Mouse (Mus musculus): Measurements from ENCODE around the gene AL607142.1. TPM values are rescaled to one million over a fixed set of nuclear protein-coding genes. Genes with fewer than 3 reads are reported as not detected.

The AL607142.1 gene
- total and polyA plus RNA-seq, 3 experiments, result not detected

GRCm38 (mm10) chr4:120054145-120054544 lies 10.7 kb upstream of the AL607142.1 start:
- no peaks in the 10 kb centered on the region for H3K36me3 ChIP-seq (ENCODE audit: control insufficient read depth in 1 of 2, insufficient read depth in 2 of 2, low read length in 2 of 2)
- TF ChIP-seq MEF2A (IDR thresholded peaks at IDR 0.05; ENCODE audit: extremely low read depth, insufficient replicate concordance, low read depth, low read length, poor library complexity, severe bottlenecking) (no peak), KAT2A (conservative IDR thresholded peaks at IDR 0.05; ENCODE audit: low read depth, low read length) (no peak), GATA1 (IDR thresholded peaks at IDR 0.05; ENCODE audit: low read depth, low read length) (no peak), MAZ (IDR thresholded peaks at IDR 0.05; ENCODE audit: low read depth, low read length) (no peak), NELFE (IDR thresholded peaks at IDR 0.05; ENCODE audit: low read depth, low read length) (no peak), RCOR1 (IDR thresholded peaks at IDR 0.05; ENCODE audit: low read depth, low read length) (no peak), CHD1 (IDR thresholded peaks at IDR 0.05; ENCODE audit: low read depth, low read length) (no peak), HCFC1 (IDR thresholded peaks at IDR 0.05; ENCODE audit: low read depth, low read length) (no peak), MXI1 (IDR thresholded peaks at IDR 0.05; ENCODE audit: low read depth, low read length) (no peak), ETS1 (IDR thresholded peaks at IDR 0.05; ENCODE audit: low read depth, low read length) (no peak), USF1 (IDR thresholded peaks at IDR 0.05; ENCODE audit: low read depth, low read length) (no peak), POLR2A (IDR thresholded peaks at IDR 0.05; ENCODE audit: control insufficient read depth in 1 of 2, insufficient read depth in 1 of 2, low read depth in 1 of 2, low read length in 2 of 2, poor library complexity in 1 of 2) (no peak), MAX (IDR thresholded peaks at IDR 0.05; ENCODE audit: low read length) (no peak), ZC3H11A (IDR thresholded peaks at IDR 0.05; ENCODE audit: low read depth, low read length) (no peak), POLR2AphosphoS5 (IDR thresholded peaks at IDR 0.05; ENCODE audit: borderline replicate concordance, low read depth, low read length) (no peak), E2F4 (IDR thresholded peaks at IDR 0.05; ENCODE audit: borderline replicate concordance, low read depth, low read length) (no peak), POLR2AphosphoS2 (IDR thresholded peaks at IDR 0.05; ENCODE audit: low read length) (no peak)
- no peaks in the 10 kb centered on the region for H3K9me3 ChIP-seq (replicated peaks; ENCODE audit: insufficient read depth, low read length)
- H3K4me3 ChIP-seq (ENCODE audit: control insufficient read depth in 1 of 2, insufficient read depth in 1 of 2, low read depth in 2 of 2, low read length in 2 of 2), result no peak overlapping the region
- no peak overlapping the region for H3K9ac ChIP-seq (ENCODE audit: control insufficient read depth, low read depth, low read length, poor library complexity, severe bottlenecking)
- no peaks in the 10 kb centered on the region for H3K4me1 ChIP-seq (ENCODE audit: control insufficient read depth in 1 of 2, insufficient read depth in 2 of 2, low read length in 2 of 2)
- no peak for DNase-seq (ENCODE audit: low read depth, low spot score)
- no peaks in the 10 kb centered on the region for H3K27me3 ChIP-seq (ENCODE audit: control insufficient read depth in 1 of 2, insufficient read depth in 2 of 2, low read length in 2 of 2)
- no peak overlapping the region for H3K27ac ChIP-seq (ENCODE audit: control insufficient read depth, low read depth, low read length)
- H3K79me2 ChIP-seq (ENCODE audit: control insufficient read depth, insufficient read depth, low read length, poor library complexity), result no peaks in the 10 kb centered on the region

- H3K27me3 ChIP-seq (ENCODE audit: control insufficient read depth in 1 of 2, insufficient read depth in 2 of 2, low read length in 2 of 2), result no peaks in the 10 kb centered on the region
- no peak overlapping the region for H3K4me3 ChIP-seq (ENCODE audit: control insufficient read depth in 1 of 2, insufficient read depth in 1 of 2, low read depth in 2 of 2, low read length in 2 of 2)
- DNase-seq (ENCODE audit: low read depth, low spot score), result no peak
- H3K9me3 ChIP-seq (replicated peaks; ENCODE audit: insufficient read depth, low read length), result no peaks in the 10 kb centered on the region
- H3K27ac ChIP-seq (ENCODE audit: control insufficient read depth, low read depth, low read length), result no peak overlapping the region
- no peak for TF ChIP-seq TBP (IDR thresholded peaks at IDR 0.05; ENCODE audit: low read depth, low read length)
- TF ChIP-seq CHD1 (IDR thresholded peaks at IDR 0.05; ENCODE audit: low read depth, low read length), result no peak
- TF ChIP-seq EP300 (IDR thresholded peaks at IDR 0.05; ENCODE audit: low read depth in 1 of 2, low read length in 2 of 2), result no peak
- TF ChIP-seq BHLHE40 (IDR thresholded peaks at IDR 0.05; ENCODE audit: borderline replicate concordance, low read depth, low read length), result no peak
- no peak for TF ChIP-seq ZC3H11A (IDR thresholded peaks at IDR 0.05; ENCODE audit: low read depth, low read length)
- TF ChIP-seq MAX (IDR thresholded peaks at IDR 0.05; ENCODE audit: low read length), result no peak
- no peak for TF ChIP-seq KAT2A (conservative IDR thresholded peaks at IDR 0.05; ENCODE audit: low read depth, low read length)
- no peak for TF ChIP-seq GABPA (IDR thresholded peaks at IDR 0.05; ENCODE audit: low read depth, low read length)
- no peak for TF ChIP-seq ELF1 (IDR thresholded peaks at IDR 0.05; ENCODE audit: low read depth, low read length)
- no peak overlapping the region for H3K9ac ChIP-seq (ENCODE audit: control insufficient read depth, low read depth, low read length, poor library complexity, severe bottlenecking)
- no peaks in the 10 kb centered on the region for H3K36me3 ChIP-seq (ENCODE audit: control insufficient read depth in 1 of 2, insufficient read depth in 2 of 2, low read length in 2 of 2)
- no peaks in the 10 kb centered on the region for H3K4me1 ChIP-seq (ENCODE audit: control insufficient read depth in 1 of 2, insufficient read depth in 2 of 2, low read length in 2 of 2)
- H3K79me2 ChIP-seq (ENCODE audit: control insufficient read depth, insufficient read depth, low read length, poor library complexity), result no peaks in the 10 kb centered on the region
Measured at GRCm38 (mm10) chr4:120056451-120056850, 8.3 kb upstream of the AL607142.1 start.

All from MEL (cell line).